Mouse (Mus musculus): ENCODE results near the gene Ttc23.
A peak's percentile ranks its signal among the peaks of the same experiment; 100 is the strongest.

GRCm38 (mm10) chr7:67658110-67658509 lies 10.9 kb downstream of the Ttc23 start:
- TF ChIP-seq CTCF (IDR thresholded peaks at IDR 0.05; ENCODE audit: low read depth) (peak; percentile 20; the same call in 1 of the 2 replicates), EP300 (IDR thresholded peaks at IDR 0.05; ENCODE audit: low read depth) (no peak)

Measured in liver, embryonic 14.5 days (tissue).